Mouse (Mus musculus): ENCODE measurements around the gene Prickle1. TPM values are rescaled to one million over a fixed set of nuclear protein-coding genes. Genes with fewer than 3 reads are reported as not detected.

The Prickle1 gene
- 10 to 100 TPM; 16.9 to 32.3 (median 22.9) TPM for total RNA-seq (2022)

DNA sequence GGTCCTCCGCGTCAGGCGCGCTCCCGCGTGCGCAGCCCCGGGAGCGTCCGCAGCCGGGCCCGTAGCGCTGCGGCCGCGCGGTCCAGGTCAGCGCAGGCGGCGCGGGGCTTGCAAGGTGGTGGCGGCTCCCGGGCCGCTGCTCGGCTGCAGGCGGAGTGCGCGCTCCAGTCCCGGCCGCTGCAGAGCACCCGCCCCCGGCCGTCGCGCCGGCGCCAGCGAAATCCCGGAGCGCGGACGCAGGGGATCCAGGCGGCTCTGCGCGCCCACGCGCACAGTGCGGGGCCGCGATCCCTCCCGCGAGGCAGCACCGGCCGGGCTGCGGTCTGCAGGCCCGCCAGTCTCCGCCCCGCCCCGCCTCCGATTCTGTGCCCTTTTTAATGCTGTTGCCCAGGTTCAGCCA, at the start of gene Prickle1:
TSS of gene Prickle1 (minus strand) at position 146 of the 400 bp plus-strand sequence.
- DNase-seq, result peak; percentile 78

DNA sequence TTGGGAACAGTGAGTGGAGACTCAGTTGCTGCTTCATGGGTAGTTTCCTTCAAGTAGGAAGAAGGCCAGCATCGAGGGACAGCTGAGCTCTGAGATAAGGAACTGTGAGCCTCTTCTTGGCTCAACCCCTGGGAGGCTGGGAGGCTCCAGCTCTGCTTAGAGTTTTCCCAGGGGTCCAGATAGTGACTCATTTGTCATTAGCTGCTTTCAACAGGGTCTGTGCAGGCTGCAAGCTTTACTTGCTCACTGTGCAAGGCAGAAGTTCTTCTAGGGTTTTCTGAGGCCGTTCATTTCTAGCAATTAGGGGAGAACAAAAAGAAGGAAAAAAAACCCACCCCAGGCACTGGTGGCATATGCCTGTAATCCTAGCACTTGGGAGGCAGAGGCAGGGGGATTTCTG, 44.5 kb upstream of the Prickle1 start:
- no peak for DNase-seq

DNA sequence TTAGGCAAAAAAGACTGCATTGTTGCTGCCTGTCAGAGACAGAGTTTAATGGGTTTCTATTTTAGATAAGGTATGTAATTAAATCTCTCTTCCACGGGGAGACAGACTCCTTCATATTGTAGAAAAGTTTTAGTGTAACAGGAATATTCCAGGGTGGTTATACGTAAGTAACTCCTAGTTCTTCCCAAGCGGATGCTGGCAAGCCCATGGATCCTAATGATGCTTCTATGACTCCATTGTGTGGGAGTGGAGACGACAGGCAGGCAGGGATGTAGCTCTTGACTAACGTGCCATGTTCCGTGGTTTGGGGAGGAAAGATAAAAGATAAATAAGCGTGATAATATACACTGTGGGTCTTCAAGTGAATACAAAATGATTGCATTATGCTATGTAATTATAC, 41.3 kb upstream of the Prickle1 start:
- DNase-seq, result no peak

DNA sequence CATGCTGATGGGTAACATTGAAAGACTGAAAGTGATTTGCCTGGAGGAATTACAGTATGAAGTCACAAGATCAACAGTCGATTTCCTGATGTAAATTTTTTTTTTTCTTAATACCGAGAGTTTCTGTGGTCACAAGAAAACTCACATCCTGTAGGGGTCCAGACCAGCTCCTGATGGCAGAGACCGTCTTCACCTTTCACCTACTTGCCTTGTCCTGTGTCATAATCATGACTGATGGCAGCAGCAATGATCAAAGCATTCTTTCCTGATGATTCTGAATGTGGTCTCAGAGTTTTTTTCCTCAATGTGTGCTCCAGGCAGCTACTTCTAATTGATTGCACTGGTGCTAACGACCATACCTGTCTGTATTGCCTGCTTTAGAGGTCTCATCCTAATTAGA, 39.9 kb upstream of the Prickle1 start:
- DNase-seq, result peak; percentile 24

DNA sequence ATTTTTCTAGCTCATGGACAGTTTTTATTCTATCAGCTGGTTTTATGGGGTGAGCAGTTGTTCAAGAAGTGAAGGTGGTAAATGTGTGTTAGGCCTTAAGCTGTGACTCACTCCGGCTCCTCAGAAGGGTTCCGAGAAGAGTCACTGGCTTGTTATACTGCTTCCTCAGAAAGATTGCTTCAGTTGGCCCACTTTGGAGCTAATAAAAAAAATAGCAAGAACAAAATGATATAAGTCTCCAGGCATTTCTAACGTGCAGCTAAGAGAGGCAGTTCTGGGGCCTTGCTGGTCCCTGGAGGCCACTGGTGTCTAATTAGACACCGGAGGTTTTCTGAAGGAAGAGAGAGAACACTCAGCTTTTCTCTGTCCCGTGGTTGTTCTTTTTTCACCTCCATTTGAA, 38.8 kb upstream of the Prickle1 start:
- DNase-seq, result no peak

DNA sequence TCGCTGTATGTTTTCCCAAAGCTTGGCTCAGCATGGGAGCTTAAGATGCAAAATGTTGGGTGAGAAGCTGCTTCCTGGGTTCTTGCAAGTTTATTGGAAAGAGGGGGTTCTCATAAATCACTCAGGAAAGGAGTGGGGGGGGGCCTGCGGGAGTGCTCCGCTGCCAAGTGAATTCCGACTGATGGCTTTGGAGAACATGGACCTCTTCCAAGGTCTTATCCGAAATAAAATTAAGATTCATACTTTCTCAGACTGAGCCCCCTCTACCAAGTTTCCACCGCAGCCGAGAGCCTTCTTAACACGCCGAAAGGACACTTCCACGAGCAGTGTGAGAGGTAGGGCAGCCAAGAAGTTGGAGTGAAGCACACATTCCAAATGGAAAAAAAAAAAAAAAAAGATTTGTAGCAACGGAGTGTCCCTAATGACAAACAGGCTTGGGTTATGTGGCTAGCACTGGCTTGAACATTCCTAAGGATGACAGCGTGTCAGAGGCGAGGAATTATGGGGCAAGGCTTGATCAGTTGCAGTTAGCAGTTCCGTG, 34.4 kb upstream of the Prickle1 start:
- no peak for DNase-seq

DNA sequence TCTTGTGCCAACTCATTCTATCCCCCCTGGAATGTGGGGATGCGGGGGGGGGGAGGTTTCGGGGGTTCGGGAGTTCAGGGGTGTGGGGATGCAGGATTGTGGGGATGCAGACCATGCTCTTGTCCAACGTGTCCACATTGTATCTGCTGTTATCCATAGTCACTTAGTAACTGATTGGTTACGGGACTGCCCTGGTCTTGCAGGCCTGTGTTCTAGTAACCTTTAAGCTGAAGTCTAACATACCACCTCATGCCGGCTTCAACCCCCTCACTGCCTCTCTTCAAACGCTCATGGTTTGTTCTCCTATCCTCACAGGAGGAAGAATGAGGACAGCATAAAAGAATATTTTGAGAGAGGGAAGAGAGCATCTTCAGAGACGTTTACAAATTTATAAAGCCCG, 33.5 kb upstream of the Prickle1 start:
- no peak for DNase-seq

DNA sequence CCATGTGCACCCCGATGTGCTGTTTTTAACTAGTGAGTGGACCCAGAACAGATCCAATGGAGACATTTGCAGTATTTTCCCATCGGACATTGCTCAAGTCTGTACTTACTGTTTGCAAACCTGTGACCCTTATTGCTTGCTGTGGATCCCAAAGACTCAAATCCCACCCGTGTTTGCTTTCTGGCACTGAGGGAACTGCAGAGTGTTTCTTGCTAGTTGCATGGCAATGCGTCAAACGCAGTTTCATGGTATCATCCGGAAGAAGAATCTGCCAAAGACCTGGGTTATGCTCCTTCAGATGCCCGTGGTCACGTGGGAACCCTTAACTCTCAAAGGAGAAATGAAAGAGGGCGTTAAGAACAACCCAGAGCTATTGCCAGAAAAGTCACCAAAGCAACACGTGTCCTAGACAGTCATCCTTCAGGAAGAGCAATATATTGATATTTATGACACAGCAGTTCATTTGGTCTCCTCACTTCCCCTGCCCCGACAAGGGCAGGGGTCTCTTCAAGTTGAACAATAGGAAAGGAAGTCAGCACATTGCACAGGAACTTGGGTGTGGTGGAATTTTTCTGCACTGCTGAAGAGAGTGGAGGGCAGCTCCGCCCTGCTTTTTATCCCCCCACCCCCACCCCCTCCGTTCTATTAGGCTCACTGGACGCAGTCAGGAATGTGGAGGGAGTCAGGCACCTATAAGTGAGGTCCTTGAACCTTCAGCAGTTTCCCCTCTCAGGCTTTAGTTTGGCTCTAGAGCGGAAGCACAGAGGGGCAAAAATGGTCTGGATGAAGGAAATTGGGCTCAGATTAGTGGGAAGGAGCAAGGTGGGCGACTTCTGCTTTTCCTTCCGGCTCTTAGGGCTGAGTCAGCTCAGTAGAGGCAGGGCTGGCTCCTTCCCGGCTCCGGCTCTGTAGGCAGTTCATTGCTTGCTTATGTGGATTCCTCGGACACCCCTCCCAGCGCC, 32.4 kb upstream of the Prickle1 start:
- no peak for DNase-seq

DNA sequence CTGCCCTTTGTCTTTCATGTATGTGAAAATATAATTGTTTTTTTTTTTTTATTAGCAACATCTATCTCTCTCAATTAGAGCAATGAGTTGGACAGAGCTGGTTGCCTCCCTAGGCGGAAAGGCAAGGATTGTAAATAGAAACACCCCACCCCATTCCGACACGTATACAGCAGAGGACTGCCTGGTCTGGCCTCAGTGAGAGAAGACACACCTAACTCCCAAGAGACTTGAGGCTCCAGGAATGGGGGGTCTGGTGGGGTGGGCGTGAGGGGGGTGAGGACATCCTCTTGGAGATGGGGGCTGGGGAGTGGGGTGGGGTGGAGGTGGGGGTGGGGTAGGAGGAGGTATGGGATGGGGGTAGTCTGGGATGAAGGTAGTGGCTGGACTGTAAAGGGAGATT, 23.9 kb upstream of the Prickle1 start:
- DNase-seq, result no peak

DNA sequence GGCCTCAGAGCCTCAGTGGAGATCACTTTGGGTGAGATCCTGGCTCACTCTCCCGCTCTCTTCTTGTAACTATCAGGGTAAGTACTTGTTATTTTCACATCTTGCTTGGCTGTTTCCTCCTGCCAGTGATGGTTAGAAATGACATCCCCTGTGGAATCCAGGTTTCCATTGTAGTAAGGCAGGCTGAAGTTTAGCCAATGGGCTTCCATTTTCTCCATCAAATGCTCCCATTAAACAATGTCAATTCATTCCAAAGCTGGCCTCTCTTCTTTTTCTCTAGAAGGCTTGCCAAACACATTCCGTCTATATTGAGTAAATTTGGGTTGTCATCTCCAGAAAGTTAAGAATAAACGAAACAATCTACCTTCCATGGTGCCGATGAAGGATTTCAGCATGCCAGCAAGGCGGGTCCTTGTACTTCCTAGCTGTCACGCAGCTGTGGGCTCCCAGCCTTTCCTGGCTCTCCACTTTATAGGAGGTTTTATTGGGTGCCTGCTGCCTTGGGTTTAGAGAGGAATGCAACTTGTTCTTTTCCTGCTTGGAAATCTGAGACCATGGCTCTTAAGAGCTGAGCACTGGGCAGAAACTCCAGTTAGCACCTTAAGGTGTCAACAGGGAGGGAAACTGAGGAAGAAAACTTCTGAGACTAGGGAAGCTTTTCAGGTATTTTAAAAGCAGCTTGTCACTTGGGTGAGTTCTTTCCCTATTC, 22.9 kb upstream of the Prickle1 start:
- DNase-seq, result no peak

DNA sequence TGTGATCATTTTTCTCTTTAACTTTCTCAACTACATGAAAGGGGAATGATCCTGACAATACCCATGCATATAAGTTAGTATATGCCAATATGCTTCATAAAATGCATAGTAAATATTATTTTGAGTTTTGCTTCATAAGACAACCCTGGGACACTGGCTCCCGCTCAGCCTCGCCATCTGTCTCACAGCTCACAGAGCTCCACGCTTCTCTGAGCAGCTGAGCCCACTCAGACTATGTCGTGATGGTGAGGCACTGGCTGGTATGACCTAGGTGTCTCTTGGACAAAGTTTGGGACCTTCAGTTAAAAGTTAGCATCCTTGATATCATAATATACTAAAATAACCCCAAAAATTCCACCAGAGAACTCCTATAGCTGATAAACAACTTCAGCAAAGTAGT, 20.6 kb upstream of the Prickle1 start:
- no peak for DNase-seq

DNA sequence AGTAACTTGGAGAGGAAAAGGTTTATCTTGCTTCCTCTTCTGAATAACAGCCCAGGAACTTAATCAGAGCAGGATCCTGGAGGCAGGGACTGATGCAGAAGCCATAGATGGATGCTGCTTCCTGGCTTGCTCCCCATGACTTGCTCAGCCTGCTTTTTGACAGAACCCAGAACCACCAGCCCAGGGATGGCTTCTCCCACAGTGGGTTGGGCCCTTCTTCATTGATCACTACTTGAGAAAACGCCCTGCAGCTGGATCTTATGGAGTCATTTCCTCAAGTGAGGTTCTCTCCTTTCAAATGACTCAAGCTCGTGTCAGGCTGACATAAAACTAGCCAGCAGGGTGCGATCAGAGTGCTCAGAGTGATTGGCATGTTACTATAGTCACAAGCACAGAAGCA, 19.3 kb upstream of the Prickle1 start:
- DNase-seq, result no peak

DNA sequence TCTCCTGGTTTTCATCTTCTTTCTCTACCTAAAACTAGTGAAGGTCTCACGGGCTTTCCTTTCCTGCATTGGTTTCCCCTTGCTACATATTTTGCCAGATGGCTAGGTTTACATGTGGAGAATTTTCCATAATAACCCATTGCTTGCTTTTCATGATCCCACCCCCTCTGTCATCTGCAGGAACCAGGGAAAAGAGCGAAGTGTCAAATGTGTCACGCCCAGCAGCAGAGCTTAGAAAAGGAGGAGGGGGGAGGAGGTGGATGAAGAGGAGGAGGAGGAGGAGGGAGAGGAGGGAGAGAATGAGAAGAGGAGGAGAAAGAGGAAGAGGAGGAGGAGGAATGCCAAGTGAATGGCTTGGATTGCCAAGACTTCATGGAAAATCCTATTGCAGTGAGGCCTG, 17.9 kb upstream of the Prickle1 start:
- no peak for DNase-seq

DNA sequence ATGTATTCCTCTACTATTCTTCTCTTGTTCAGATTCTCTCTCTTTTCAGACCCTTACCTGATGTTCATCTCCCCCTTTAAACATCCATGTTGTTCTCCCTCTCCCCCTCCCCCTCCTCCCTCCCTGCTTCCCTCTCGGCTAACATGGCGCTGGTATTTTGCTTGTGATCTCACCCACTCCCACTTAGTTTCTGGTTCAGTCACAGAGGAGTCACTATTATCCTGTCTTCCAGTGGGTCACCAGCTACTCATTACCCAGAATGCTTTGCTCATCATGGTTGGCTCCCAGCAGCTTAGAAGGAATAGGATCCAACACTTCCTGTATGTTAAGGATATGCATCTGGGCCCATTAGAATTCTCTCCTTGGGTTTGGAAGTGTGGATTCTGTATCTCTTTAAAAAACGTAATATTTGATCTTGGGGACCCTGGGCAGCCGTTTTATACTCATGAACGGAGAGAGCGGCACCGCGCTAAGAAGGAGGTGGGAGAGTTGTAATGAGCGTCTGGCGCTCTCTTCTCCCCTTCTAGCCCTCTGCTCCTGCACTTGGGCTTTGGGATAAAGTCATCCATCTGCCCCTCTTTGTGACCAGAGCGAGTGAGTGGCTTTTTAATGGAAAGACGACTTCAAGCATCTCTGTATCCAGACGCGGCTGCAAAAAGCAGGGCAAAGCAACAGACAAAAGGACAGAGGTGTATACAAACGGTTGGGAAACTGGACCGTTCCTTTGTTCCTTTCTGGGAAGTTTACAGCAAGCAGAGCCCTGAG, 16.0 kb upstream of the Prickle1 start:
- DNase-seq, result no peak

DNA sequence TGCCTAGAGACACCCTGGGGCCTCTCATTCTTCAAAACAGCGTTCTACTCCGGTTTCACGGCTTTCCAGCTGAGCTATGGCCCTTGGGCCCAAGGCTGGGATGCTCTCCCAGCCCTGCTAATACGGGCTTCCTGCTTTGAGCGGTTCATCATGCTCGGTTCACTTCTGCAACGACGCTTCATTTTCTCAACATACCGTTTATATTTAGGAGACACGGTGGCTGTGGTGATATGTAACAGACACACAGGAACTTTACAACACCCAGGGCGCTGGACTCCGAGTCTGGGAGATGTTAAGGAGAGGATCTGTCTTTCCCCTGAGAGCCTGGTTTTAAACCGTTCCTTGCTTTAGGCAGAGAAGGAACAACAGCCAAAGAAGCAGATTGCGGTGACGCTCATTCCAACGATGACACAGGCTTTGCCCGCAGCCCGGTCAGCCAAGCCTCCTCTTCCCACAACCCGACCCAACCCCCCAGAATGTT, 15.1 kb upstream of the Prickle1 start:
- no peak for DNase-seq

DNA sequence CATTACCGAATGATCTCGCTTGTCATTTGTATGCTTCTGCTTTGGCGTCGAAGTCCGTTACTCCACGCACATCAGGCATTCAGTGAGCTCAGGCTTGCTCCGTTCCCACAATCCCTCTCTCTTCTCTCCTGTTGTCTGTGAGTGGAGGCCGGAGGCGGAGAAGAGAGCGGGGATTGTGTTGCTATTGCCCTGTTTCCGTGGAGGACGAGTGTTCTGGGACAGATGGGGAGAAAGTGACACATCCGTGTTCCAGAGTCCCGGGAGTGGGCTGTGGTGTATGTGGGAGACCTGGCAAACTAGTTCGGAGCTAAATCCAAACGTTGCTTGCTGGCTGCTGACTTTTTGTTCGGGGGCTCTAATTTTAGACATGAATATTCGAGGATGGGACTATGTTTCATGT, 14.6 kb upstream of the Prickle1 start:
- no peak for DNase-seq

DNA sequence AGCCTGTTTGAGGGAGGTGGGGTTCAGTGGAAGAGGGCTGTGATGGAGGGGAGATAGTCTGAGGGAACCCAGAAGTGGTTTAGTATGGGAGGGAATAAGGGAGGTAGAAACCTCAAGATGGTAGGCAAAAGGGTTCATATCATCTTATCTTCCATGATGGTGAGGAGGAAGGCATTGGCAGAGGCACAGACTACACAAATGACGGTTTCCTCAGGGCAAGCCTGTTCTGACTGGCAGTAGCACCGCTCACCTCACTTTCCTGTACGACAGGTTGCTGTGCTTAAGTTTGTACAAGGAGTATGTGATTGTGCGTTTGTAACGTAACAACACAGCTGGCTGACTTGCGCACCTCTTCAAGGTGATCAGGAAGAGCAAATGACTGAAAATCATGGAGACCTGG, 7.2 kb upstream of the Prickle1 start:
- DNase-seq, result no peak

DNA sequence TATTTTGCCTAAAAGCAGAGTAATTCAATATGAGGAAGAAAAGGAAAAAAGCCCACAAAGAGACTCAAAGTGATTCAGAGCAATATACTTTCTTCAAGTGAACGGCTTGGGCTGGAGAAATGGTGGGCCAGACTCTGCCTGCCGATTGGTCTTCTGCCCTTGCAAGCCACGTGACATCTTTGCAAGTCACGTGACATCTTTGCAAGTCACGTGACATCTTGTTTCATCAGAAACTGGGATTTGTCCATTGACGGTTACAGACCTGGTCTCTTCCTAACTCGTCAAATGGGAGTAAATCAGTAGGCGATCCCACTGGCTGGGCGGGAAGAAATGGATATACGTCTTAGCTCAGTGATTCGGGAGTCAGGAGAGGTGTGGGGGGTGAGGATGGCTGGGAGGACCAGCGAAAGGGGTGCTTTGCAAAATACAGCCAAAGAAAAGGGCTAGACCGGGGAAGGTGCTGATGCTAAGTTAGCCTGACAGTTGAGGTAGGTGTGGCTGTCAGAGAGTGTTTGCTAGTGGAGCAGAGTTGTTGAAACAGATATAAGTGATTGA, 5.8 kb upstream of the Prickle1 start:
- no peak for DNase-seq

DNA sequence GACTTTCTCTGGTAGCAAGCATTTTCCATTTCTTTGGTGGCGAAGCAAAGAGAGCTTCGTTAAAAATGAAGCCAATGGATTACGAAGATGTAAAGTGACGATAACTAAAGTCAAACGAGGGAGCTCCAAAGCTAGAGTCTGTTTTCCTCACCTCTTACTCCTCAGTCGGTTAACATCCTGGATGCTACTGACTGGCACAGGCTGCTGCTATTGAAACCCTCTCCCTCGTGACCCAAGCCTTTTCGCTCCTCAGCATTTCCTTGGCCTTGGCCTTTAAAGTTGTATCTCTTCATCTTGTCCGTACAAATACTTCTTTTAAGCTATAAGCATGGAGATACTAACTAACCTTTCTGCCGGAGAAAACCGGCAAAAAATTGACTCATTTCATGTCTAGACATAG, 1.3 kb upstream of the Prickle1 start:
- no peak for DNase-seq

DNA sequence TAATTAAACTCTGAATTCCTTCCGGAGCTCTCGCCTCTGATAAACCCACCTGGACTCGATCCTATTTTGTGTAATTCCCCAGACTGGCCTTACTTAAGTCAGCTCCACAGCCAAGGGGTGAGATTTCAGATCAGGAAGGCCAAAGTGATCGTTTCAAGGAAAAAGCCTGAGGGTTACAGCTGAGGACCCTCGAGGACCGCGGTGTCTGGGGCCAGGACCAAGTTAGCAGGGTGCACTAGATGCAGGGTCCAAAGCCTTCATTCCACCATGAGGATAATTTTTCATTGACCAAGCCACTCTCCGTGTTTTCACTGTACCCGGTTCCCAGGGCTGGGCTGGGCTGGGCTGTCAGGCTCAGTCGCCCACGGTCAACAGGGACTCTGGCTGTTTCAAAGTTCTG, 594 bp upstream of the Prickle1 start:
- peak; percentile 54 for DNase-seq

DNA sequence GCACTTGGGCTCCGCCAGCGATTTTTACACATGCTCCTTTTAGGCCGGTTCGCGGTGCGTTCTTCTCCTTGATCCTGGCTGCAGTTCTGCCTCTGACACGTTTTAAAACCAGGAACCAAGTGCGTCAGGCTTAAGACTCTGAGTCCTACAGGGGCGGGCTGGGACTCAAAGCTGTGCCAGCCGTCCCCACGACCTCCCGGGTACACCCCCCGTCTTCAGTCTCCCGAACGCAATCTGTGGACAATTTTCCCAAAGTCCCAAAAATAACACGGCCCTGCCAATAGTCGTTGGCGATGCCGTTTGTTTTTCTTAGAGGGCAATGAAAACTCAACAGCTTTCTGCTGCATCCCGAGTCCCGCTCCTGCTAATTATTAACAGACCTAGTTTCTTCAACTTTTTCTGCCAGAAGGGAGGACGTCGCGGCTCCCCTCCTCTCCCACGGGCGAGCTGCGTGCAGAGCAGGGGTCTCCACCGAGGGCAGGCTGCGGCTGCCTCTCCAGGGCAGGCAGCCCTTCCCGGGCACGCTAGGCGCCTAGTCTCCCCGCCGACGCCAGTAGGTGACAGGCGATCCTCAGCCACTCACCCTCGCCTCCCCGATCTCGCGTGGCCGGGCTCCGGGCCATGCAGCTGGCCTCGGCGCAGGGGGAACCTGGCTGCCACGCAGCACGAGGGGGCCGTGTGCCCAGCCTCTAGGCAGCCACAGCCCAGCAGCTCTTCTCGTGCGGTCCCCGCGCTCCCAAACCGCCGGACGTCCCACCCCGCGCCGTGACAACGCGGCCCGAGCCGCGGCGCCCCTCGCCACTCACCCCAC, 598 bp downstream of the Prickle1 start:
- DNase-seq, result no peak

Measured in adrenal gland, adult 8-10 months (tissue).